Mouse (Mus musculus): ENCODE data around the gene Kctd3. TPM values are rescaled to one million over a fixed set of nuclear protein-coding genes. Genes with fewer than 3 reads are reported as not detected.
A peak's percentile ranks its signal among the peaks of the same experiment; 100 is the strongest.

Gene Kctd3
- total and polyA plus RNA-seq, 2 experiments from 2014 or later: 47.4 to 90.4 TPM

GRCm38 (mm10) chr1:189022925-189023700, 15.5 kb upstream of the Kctd3 start:
- WGBS: 46% methylated on average over 7 of the region's 7 CpGs
- Histone ChIP-seq H3K4me1 (ENCODE audit: insufficient read depth, low read length) (no peaks in the 10 kb centered on the region), H3K4me3 (ENCODE audit: low read depth, low read length) (no peak overlapping the region), H3K27me3 (ENCODE audit: insufficient read depth, low read length) (no peaks in the 10 kb centered on the region), H3K36me3 (ENCODE audit: insufficient read depth, low read length) (no peaks in the 10 kb centered on the region), H3K9ac (replicated peaks; ENCODE audit: low read length, poor library complexity, severe bottlenecking) (no peak overlapping the region), H3K4me2 (ENCODE audit: low read depth, low read length, poor library complexity, severe bottlenecking) (no peak overlapping the region), H3K27ac (ENCODE audit: low read depth, low read length) (no peak overlapping the region), H3K9me3 (ENCODE audit: low read length) (no peaks in the 10 kb centered on the region)
- peak; percentile 73 for TF ChIP-seq CTCF (IDR thresholded peaks at IDR 0.05)
- ATAC-seq (ENCODE audit: low FRiP score) (no peak), DNase-seq (ENCODE audit: low spot score) (peak; percentile 71)

- WGBS: 72% methylated on average over 2 of the region's 2 CpGs
- no peak for ATAC-seq (ENCODE audit: low FRiP score)
- no peak for TF ChIP-seq CTCF (IDR thresholded peaks at IDR 0.05)
Observed at GRCm38 (mm10) chr1:189015372-189015771, 7.7 kb upstream of the Kctd3 start.

GRCm38 (mm10) chr1:189013587-189013921, 5.9 kb upstream of the Kctd3 start:
- Histone ChIP-seq H3K4me3 (ENCODE audit: low read depth, low read length) (no peak overlapping the region), H3K27ac (ENCODE audit: low read depth, low read length) (no peak overlapping the region), H3K9me3 (ENCODE audit: low read length) (no peaks in the 10 kb centered on the region), H3K36me3 (ENCODE audit: insufficient read depth, low read length) (no peaks in the 10 kb centered on the region), H3K4me1 (ENCODE audit: insufficient read depth, low read length) (no peaks in the 10 kb centered on the region), H3K27me3 (ENCODE audit: insufficient read depth, low read length) (no peaks in the 10 kb centered on the region), H3K4me2 (ENCODE audit: low read depth, low read length, poor library complexity, severe bottlenecking) (no peak overlapping the region; the same call in 1 of the 2 replicates), H3K9ac (replicated peaks; ENCODE audit: low read length, poor library complexity, severe bottlenecking) (no peak overlapping the region)
- TF ChIP-seq CTCF (IDR thresholded peaks at IDR 0.05): no peak
- no peak for ATAC-seq (ENCODE audit: low FRiP score)
- no peak for DNase-seq (ENCODE audit: low spot score)
- 21% methylated on average over 4 of the region's 4 CpGs for WGBS

More at GRCm38 (mm10) chr1:189015372-189015771, 7.7 kb upstream of the Kctd3 start:
- H3K9ac ChIP-seq (replicated peaks; ENCODE audit: low read length, poor library complexity, severe bottlenecking): no peak overlapping the region
- no peak for DNase-seq (ENCODE audit: low spot score)
- no peaks in the 10 kb centered on the region for H3K4me1 ChIP-seq (ENCODE audit: insufficient read depth, low read length)
- no peaks in the 10 kb centered on the region for H3K27me3 ChIP-seq (ENCODE audit: insufficient read depth, low read length)
- H3K4me2 ChIP-seq (ENCODE audit: low read depth, low read length, poor library complexity, severe bottlenecking): no peak overlapping the region
- no peak overlapping the region for H3K4me3 ChIP-seq (ENCODE audit: low read depth, low read length)
- no peaks in the 10 kb centered on the region for H3K36me3 ChIP-seq (ENCODE audit: insufficient read depth, low read length)
- no peak overlapping the region for H3K27ac ChIP-seq (ENCODE audit: low read depth, low read length)
- no peaks in the 10 kb centered on the region for H3K9me3 ChIP-seq (ENCODE audit: low read length)

- Histone ChIP-seq H3K9me3 (ENCODE audit: low read length) (no peaks in the 10 kb centered on the region), H3K4me3 (ENCODE audit: low read depth, low read length) (no peak overlapping the region), H3K4me1 (ENCODE audit: insufficient read depth, low read length) (no peaks in the 10 kb centered on the region), H3K9ac (replicated peaks; ENCODE audit: low read length, poor library complexity, severe bottlenecking) (no peak overlapping the region), H3K27ac (ENCODE audit: low read depth, low read length) (no peak overlapping the region), H3K27me3 (ENCODE audit: insufficient read depth, low read length) (no peaks in the 10 kb centered on the region), H3K4me2 (ENCODE audit: low read depth, low read length, poor library complexity, severe bottlenecking) (peak overlapping the region; percentile 1; the same call in 1 of the 2 replicates), H3K36me3 (ENCODE audit: insufficient read depth, low read length) (no peaks in the 10 kb centered on the region)
- no peak for TF ChIP-seq CTCF (IDR thresholded peaks at IDR 0.05)
- ATAC-seq (ENCODE audit: low FRiP score): no peak
- 12% methylated on average over 16 of the region's 16 CpGs for WGBS
- DNase-seq (ENCODE audit: low spot score): no peak
Observed at GRCm38 (mm10) chr1:189012846-189013586, 5.4 kb upstream of the Kctd3 start.

- no peaks in the 10 kb centered on the region for H3K27me3 ChIP-seq (ENCODE audit: insufficient read depth, low read length)
- no peak overlapping the region for H3K4me3 ChIP-seq (ENCODE audit: low read depth, low read length)
- no peak for TF ChIP-seq CTCF (IDR thresholded peaks at IDR 0.05)
- DNase-seq (ENCODE audit: low spot score) (no peak), ATAC-seq (ENCODE audit: low FRiP score) (no peak)
- peaks cover 9% of the 10 kb centered on the region for H3K4me1 ChIP-seq (ENCODE audit: insufficient read depth, low read length)
- H3K27ac ChIP-seq (ENCODE audit: low read depth, low read length): no peak overlapping the region
- H3K9ac ChIP-seq (replicated peaks; ENCODE audit: low read length, poor library complexity, severe bottlenecking): no peak overlapping the region
- no peaks in the 10 kb centered on the region for H3K9me3 ChIP-seq (ENCODE audit: low read length)
- 91% methylated on average over 4 of the region's 4 CpGs for WGBS
- H3K4me2 ChIP-seq (ENCODE audit: low read depth, low read length, poor library complexity, severe bottlenecking): no peak overlapping the region
- H3K36me3 ChIP-seq (ENCODE audit: insufficient read depth, low read length): no peaks in the 10 kb centered on the region
Observed at GRCm38 (mm10) chr1:189010671-189011070, 3.0 kb upstream of the Kctd3 start.

GRCm38 (mm10) chr1:189007980-189008324, 311 bp upstream of the Kctd3 start:
- no peak for DNase-seq (ENCODE audit: low spot score)
- peak; percentile 57 for ATAC-seq (ENCODE audit: low FRiP score)
- Histone ChIP-seq H3K27ac (ENCODE audit: low read depth, low read length) (0 out of 2 replicates have a peak overlapping the region, but pooled peaks have one; percentile 51), H3K36me3 (ENCODE audit: insufficient read depth, low read length) (no peaks in the 10 kb centered on the region), H3K27me3 (ENCODE audit: insufficient read depth, low read length) (no peaks in the 10 kb centered on the region), H3K9me3 (ENCODE audit: low read length) (no peaks in the 10 kb centered on the region), H3K4me3 (ENCODE audit: low read depth, low read length) (peak overlapping the region; percentile 94), H3K4me1 (ENCODE audit: insufficient read depth, low read length) (peaks cover 9% of the 10 kb centered on the region), H3K9ac (replicated peaks; ENCODE audit: low read length, poor library complexity, severe bottlenecking) (no peak overlapping the region; the same call in 1 of the 2 replicates), H3K4me2 (ENCODE audit: low read depth, low read length, poor library complexity, severe bottlenecking) (peak overlapping the region; percentile 93)
- TF ChIP-seq CTCF (IDR thresholded peaks at IDR 0.05): no peak; the same call in 1 of the 2 replicates
- 47% methylated on average over 7 of the region's 7 CpGs for WGBS

Measured in midbrain, postnatal 0 days (tissue).